Mouse (Mus musculus) cerebellum, adult 11 months (tissue): ENCODE data around the gene Prkg1.

ENCODE experiments used
- DNase-seq: peaks from one replicate; pipeline ENCODE4 v3.0.0; 2022

The Prkg1 gene

DNA sequence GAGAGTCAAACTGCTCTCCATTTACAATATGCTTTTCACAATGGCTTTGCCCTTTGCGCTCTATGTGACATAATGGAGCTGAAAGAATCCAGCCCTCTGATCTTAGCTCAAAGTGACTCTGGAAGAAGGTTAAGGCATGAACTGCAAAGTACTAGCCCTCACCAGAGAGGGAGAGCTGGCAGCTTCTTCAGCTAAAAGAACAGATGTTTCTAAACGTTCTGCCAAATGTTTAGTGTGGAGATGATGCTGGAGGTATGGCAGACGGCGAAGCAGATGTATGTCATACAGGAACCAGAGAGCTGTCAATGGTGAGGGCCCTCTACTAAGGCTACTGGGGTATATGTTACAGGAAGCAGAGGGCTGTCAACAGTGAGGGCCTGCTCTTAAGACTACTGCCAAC lies 148.0 kb downstream of the Prkg1 start:
- DNase-seq, result no peak

DNA sequence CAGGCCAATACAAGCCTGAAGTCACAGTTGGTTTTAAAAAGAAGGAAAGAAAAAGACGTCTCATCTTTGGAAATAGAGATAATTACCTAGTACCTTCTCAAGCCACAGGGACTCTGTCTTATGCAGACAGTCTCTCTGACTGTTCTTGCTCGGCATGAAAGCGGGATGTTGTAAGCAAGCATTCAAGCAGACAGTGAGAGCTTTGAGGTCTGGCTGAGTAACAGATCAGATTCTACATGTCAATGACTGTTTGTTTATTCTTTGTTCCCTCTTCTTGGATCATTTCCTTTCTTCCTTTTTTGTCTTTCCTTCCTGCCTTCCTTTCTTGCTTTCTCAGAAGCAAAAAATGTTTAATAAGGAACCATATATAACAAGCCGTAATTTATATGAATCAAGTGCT lies 148.7 kb downstream of the Prkg1 start:
- no peak for DNase-seq

DNA sequence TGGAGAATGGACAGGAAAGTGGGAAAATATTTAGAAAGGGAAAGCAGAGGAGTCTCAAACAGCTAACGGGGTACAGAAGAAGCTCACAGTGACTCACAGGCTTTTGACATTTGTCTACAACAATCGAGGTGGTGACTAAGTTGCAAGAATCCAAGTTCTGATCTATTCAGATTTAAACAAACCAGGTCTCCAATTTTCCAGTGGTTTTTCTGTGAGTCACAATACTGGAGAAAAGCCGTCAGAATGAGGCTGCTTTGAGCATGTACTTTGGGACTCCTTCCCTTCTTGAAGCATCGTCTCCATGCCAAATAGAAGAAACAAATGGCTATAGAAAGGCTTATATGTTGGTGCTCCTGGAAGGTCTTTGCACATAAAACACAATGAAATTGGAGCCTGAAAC lies 151.7 kb downstream of the Prkg1 start:
- DNase-seq, result no peak

DNA sequence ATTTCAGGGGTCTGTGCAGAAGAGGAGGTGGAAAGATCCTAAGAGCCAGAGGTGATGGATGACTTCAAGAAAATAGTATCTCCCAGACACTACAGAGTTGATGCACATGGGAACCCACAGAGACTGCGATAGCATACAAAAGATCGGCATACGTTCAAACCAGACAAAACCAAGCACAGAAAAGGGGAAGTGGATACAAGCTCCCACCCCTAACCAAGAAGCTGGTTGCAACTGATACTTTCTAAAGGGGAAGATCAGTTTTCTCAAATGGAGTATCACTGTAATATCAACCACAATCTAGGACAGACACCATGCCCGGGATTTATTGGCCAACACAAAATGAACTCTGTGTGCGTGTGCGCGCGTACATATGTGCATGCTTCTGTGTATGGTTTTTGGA lies 162.3 kb downstream of the Prkg1 start:
- no peak for DNase-seq

DNA sequence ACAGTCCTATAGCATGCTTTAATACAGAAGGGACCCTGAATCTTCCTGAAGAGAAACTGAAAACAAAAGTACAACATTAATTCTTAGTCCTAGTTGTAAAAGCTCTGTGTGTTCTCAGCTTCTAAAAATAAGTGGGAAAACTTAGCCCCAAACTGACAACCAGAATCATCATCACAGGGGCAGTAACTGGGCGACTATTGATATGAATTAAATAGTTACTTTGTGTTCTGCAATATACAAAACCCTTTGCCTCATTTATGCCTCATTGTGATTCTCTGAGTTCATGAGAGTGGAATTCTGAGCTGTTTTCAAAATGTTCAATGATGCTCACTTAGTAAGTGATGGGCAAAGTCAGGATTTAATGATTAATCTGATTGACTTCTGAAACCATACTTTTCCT lies 170.8 kb downstream of the Prkg1 start:
- no peak for DNase-seq

DNA sequence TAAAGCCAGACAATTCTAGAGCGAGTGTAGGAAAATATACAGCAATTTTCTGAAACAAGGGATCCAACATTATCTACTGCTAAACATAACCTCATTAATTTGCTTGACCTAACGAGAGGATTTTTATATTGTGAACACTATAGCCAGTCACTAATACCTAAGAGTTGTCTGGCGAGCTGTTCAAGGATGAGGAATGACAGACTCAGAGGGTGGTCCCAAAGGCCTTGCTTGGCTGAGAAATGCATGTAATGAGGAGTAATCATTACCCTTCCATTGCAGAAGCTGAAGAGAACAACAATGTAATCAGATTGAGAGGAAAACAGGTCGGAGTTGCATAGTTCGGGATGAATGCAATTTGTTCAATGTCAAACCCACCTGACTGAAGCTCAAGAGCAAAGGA lies 174.1 kb downstream of the Prkg1 start:
- DNase-seq, result no peak

DNA sequence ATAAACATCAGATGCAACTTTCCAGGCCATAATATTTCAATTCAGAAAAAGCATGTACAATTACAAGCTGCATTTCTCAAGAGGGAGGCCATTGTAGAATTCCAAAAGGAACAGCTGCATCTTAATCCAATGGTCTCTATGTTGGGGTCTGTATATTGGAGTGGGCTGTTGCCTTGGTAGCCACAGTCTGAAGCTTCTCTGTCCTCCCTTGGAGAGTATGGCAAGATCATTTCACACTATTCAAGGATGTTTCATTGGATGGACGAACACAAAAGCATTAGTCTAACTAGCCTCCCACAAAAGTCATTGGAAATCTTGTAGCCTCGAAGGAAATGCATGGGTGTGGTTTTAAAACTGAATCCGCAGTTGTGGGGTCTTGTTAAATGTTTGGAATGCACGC lies 187.7 kb downstream of the Prkg1 start:
- DNase-seq, result no peak

DNA sequence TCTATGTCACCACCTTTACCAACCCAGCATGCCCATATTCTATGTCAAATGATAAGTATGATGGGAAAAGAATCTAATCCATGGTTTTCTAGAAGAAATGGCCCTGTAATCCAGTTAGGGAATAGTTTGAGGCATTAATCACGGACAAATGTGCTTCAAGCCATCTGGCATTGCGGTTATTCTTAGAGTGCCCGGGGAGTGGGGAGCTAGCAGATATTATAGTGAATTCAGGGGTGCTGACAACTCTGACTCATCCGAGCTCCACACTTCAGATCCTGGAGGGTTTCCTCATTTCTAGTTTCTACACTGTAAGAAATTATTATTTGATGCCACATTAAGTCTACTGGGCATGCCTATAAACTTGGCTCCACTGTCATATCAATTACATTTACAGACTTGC lies 200.5 kb downstream of the Prkg1 start:
- no peak for DNase-seq

DNA sequence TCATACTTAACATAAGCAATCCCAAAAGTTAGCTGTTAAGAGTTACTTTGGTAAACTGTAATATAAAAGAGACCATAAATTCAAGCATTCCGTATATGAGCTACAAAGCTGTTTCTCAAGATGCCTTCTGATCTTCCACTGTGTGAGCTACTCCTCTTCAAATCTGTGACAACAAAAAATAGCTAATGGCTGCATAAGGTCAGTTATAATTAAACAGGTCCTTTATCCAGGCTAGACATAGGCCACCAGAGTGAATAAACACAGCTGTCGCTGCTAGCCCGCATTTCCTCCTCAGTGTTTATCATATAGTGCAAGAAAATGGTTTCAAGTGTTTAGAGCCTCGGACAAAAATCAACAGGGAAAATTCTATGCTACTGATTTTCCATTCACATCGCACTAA lies 218.8 kb downstream of the Prkg1 start:
- no peak for DNase-seq

DNA sequence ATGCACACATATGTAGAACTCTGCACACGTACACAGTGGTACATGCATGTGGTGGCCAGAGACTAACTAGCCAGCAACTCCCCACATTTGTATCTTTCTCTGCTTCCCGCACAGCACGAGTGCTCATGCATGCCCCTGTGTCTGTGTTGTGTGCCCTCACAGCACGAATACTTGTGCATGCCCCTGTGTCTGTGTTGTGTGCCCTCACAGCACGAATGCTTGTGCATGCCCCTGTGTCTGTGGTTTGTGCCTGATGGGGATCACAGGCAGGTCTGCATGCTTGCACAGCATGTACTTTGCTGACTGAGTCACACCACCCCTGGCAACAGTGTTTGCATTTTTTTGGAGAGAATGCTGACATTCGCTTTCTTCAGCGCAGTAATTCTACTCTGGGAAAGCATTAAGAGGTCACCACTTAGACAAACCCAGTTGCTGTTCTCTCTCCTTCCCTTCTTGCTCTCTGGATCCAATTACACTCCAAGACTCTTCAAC lies 233.5 kb downstream of the Prkg1 start:
- DNase-seq, result no peak

DNA sequence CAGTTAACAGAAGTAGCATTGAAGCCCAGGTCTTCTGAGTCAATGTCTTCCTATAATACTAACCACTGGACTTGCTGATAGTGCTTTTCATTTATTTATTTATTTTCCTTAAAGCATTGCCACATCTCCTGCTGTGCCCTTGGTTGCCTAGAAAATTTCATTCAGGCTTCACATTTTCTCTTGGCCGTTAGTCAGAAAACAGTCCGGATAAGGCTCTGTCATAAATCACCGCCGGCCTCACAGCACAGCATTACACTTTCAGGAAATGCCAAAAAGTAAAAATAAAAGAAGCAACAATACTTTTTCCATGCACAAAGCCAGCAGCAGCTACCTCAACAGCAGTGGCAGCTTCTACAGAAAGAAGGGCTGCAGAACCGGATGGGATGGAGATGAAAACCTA lies 234.2 kb downstream of the Prkg1 start:
- no peak for DNase-seq

DNA sequence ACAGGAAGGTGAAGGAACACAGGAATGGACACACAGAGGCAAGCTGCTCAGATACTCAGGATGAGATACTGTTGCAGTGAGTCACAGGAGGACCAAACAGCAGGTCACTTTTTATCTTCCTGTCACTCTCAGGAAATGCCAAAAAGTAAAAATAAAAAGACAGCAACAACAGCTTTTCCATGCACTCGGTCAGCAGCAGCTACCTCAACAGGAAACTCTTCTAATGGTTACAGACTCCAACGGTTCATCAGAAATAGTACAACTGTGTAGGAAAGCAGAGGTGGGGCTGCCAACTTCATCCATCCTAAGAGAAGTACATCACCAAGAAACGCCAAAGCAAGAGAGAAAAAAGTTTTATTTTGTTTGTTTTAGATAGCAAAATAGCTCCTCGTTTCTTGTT lies 234.9 kb downstream of the Prkg1 start:
- no peak for DNase-seq

DNA sequence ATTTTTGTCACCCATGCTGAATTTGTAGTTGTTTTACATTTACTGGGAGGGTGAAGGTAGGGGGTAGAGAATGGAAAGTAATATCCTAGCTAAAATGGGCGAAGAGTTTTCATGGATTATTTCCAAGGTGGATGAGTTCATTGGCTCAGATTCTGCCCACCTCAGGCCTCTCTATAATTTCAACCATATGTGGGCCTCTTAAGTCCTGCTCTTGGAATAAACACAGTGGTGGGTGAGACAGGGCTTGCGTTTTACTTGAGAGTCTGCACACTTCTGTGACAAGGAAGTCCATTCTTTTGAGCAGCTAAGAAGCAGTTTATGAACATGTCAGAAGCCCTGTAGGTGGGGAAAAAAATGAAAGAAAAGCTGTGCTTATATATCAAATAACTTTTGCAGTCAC lies 250.3 kb downstream of the Prkg1 start:
- no peak for DNase-seq

DNA sequence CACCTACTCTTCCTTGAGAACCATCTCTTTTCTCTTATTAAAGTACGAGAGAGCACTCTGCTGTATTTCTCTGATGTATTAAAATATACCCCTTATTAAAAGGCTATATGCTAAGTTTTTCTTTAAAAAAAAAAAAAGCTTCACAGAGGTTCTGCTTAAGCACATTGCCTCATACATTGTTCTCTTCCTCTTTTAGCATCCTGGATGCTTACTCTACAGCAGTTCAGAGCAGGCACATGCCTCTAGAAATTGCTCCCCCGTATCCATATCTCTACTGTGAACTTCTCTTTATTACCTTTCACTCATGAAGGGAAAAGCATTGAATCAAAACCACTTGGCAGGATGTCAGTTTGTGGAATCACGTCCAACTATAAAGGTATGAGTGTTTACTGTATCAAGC lies 257.0 kb downstream of the Prkg1 start:
- DNase-seq, result no peak

DNA sequence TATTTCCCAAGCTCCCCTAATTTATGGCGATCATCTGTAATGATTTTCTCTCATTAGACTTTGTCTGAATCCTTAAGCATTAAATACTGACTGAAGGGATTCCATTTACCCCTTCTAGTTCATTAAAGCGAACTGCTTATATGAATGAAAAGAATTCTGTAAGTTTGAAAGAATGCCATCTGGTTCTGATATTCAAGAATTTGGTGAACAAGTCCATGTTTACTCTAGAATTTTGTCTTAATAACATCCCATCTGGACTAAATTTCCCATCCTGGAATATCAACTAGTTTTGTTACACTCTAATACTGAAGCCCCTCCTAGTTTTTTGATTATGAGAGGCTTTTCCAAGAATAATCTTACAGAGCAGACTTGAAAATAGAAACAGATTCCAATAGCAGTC lies 258.5 kb downstream of the Prkg1 start:
- no peak for DNase-seq

DNA sequence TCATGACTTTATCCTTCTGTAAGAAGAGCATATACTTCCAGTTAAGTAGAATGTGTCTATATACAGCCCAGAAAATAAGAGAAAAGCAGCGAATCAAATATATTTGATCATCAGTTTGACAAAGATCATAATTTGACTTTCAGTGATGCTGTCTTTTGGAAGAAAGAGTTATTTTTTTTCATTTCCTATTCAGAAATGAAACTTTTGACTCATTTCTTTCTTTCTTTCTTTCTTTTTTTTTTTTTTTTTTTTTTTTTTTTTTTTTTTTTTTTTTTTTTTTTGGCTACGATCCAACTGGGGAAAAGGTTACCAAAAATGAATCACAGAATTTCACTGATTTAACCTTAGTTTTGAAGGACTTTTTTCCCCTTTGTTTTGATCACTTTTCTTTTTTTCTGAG lies 259.8 kb downstream of the Prkg1 start:
- DNase-seq, result no peak

DNA sequence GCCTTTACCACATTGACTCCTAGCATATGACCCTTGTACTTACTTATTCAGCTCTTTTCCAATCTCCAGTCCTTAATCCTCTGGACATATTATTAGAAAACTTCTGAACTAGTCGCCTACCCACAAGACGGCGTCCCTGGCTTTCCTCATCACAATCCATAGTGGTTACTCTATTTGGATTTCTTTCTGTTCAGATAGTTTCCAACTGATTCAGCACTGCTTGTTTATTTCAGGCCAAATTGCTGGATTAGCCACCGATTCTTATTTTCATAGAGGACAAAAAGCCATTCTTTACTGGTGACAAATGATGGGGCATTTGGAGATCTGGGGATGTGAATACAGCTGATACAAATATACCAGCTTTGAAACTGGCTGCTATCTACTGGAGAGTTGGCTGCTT lies 267.4 kb downstream of the Prkg1 start:
- DNase-seq, result no peak

DNA sequence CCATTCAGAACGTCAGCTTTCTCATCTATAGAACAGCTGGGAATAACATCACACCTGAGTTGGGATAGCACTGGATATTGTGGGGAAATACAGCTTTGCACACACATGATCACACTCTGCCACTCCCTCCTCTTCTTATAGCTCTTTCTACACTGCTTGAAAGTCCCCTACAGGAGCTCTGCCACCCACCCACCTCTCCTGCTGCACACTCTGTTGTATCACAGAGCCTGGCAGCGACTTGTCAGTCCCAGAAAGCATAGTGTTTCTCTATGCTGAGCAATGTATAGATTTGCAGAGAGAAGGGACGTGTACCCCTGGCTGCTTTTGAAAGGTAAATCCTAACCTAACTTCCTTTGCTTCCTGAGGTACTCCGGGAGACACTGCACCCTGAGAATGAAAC lies 275.2 kb downstream of the Prkg1 start:
- no peak for DNase-seq

DNA sequence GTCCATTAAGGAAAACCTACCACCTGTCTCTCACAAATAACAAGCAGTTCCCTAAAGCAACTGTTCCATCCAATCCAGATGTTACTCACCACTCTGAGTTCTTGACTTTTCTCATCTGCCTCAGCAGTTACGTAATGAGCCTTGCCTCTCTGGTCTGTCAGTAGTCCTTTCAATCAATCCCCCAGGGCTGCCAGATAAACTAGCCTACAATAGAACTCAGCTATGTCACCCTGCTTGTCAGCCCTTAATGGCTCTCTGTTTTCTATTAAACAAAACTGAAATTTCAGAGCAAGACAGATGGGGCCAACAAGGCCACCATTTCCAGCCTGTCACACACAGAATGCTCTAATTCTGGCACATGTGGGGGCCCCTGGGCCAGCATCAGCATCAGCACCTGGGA lies 293.1 kb downstream of the Prkg1 start:
- DNase-seq, result no peak

DNA sequence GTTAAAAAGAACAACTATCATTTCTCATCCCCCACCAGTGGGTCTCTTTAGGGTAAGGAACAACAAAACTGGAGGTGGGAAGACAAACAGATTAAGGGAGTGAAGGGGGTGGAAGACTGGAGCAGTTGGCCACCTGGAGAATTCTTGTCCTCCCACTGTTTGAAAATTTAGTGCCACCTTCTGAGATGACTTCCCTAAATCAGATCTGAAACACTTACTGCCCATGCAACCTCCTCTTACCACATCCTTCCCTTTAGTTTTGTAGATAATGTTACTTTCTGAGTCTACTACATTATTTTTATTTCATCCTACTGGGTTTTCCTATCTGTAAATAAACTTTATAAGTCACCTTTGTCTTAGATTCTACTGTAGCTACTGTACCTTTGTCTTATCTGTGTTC lies 304.6 kb downstream of the Prkg1 start:
- DNase-seq, result no peak

DNA sequence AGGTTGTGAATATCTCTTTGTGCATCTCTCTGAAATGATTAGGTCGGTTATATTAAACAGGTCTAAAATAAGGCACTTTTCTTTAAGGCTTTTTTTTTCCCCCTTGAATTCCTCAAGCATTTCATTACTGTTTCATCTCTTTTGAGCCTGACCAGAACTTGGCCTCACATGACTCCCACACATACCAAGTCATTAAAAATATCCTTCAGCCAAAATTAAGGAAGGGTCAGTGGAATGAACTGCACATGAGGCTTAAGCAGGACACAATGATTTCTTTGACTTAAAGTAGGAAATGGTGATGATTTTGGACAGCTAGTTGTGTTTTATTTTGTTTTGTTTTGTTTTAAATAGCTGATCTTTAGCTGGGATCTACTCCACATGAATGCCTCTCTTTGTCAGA lies 320.7 kb downstream of the Prkg1 start:
- DNase-seq, result no peak

DNA sequence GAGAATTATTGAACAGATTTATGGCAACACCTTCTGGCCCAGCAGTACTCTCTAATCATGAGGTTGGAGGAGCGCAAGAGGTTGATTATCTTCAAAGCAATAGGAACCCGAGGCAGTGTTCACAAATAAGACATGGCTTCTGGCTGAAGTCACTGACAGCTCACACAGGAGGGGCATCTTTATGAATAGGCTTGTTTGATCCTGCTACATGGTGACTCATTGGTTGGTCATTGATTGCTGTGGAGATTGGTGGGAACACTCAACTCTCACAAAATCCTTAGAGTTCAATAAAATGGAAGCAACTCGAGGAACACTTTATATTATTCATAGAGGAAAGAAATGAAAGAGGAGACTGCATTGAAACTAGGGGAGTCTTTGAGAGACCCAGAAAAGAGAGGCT lies 322.5 kb downstream of the Prkg1 start:
- DNase-seq, result no peak

DNA sequence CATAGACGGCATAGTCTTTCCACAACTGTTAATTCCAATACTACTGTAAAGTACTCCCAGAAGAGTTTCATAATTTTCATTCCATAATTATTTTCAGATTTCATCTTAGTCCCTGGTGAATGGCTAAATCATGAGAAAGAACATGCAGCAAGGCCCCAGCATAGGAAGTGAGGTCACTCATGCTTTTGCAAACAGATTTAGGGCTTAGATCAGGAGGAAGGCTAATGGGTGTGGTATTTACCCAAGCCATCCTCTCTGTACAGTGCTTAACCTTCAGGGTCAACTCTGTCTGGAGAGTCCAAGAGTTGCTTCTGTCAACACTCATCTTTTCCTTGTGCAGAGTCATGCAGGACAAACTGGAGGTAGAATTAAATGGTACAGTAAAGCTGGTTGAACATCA lies 331.4 kb downstream of the Prkg1 start:
- no peak for DNase-seq

DNA sequence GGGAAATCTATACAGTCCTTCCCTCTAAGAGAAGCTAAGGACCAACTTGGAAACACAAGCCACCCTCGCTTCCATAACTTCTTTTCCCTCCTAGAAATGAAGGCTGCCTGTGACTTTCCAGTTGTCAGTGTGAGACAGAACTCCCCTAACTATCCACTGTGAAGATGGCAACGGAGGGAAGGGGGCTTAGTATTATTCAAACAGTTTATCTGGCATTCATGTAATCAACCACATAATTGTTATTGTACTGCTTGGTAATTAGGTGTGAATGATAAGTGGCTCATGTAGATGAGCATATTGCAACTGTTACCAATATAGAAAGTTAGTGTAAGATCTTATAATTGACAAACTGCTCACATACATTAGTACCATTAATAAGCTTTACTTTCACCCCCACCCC lies 333.4 kb downstream of the Prkg1 start:
- no peak for DNase-seq

DNA sequence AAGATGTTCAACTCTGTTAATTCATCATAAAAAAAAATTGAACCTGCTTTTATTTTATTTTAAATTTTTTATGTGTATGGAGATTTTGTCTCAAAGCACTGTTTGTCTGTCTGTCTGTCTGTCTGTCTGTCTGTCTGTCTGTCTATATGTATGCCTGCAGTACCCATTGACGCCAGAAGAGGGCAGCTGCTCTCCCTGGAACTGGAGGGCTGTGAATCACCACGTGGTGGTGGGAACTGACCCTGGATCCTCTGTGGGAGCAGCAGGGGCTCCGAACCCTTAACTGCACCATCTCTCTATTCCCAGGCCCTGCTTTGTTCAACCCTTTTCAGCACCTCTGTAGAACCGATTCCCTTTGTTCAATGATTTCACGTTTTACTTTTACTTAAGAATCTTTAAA lies 338.7 kb downstream of the Prkg1 start:
- DNase-seq, result no peak

DNA sequence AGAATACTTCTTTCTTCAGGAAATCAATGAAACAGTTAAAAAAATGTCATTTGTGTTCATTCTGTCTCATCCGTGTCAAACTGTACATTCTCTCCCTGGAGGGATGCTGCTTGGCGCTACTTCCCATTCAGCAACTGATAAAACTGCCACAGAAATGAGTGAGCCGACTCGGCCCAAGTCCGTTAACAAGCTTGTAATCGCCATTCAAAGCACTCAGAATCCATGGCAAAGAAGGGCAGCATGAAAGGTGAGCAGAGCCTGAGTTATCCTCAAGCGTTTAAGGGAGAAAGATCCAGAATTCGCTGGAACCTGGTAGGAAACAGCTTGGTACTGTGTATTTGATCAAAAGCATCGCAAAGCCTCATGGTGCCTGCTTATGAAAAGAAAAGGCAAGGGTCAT lies 339.6 kb downstream of the Prkg1 start:
- DNase-seq, result no peak
